Mouse (Mus musculus): ENCODE measurements around the gene Atp5b. TPM values are rescaled to one million over a fixed set of nuclear protein-coding genes. Genes with fewer than 3 reads are reported as not detected.
A peak's percentile ranks its signal among the peaks of the same experiment; 100 is the strongest.

Gene Atp5b
- polyA plus RNA-seq, 1 experiment from 2014 or later = 2,393 TPM

DNA sequence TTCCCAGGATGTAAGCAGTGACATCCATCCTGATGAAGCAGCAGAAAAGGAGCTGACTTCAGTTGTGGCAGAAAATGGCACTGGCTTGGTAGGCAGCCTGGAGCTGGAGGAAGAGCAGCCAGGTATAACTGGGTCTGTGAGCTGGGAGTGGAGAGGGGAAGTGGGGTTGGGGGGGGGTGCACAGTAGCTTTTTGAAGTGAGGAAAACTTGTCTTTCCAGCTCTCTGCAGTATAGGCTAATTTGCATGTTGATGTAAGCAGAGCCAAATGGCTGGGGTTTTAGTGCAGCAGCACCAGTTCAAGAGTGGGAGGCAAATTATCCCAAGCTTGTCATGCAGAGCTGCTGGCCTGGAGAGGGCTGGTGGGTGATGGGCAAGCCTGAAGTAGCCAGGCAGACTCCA lies 28.2 kb downstream of the Atp5b start:
- Histone ChIP-seq H3K4me3 (replicated peaks) (no peak overlapping the region), H3K4me1 (no peaks in the 10 kb centered on the region), H3K36me3 (peaks cover 53% of the 10 kb centered on the region), H3K9ac (no peak overlapping the region), H3K9me3 (no peaks in the 10 kb centered on the region), H3K27ac (no peak overlapping the region), H3K4me2 (no peak overlapping the region), H3K27me3 (replicated peaks) (no peaks in the 10 kb centered on the region)
- no peak for ATAC-seq (ENCODE audit: insufficient read depth, low FRiP score, low read depth)

DNA sequence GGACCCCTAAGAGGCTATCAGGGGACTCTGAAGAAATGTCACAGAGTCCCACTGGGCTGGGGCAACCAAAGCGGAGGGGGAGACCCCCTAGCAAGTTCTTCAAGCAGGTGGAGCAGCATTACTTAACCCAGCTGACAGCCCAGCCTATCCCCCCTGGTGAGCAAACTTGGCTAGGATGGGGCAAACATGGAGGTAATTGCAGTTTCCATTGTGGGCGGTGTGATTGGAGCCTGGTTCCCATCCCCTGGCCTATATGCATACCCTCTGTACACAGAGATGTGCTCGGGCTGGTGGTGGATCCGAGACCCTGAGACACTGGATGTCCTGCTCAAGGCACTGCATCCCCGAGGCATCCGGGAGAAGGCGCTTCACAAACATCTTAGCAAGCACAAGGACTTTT lies 40.8 kb downstream of the Atp5b start:
- H3K9me3 ChIP-seq = no peaks in the 10 kb centered on the region
- H3K9ac ChIP-seq = no peak overlapping the region
- H3K4me3 ChIP-seq (replicated peaks) = no peak overlapping the region
- ATAC-seq (ENCODE audit: insufficient read depth, low FRiP score, low read depth) = no peak
- H3K27ac ChIP-seq = no peak overlapping the region
- no peak overlapping the region for H3K4me2 ChIP-seq
- H3K27me3 ChIP-seq (replicated peaks) = no peaks in the 10 kb centered on the region
- H3K36me3 ChIP-seq = peaks cover 70% of the 10 kb centered on the region
- H3K4me1 ChIP-seq = no peaks in the 10 kb centered on the region
- 90% methylated on average over 7 of the region's 7 CpGs for WGBS

DNA sequence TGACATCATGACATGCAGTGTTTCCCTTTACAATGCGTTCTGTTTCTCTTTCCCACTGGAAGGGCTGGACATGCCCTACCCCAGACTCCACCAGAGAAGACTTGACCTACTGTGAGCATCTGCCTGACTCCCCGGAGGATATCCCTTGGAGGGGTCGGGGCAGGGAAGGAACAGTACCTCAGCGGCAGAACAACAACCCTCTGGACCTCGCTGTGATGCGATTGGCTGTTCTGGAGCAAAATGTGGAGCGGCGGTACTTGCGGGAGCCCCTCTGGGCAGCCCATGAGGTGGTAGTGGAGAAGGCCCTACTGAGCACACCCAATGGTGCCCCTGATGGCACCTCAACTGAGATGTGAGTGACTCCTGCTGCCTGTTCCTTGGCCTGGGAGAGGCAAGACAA lies 41.8 kb downstream of the Atp5b start:
- no peaks in the 10 kb centered on the region for H3K9me3 ChIP-seq
- no peaks in the 10 kb centered on the region for H3K4me1 ChIP-seq
- WGBS = 91% methylated on average over 9 of the region's 9 CpGs
- H3K9ac ChIP-seq = no peak overlapping the region
- no peak overlapping the region for H3K27ac ChIP-seq
- ATAC-seq (ENCODE audit: insufficient read depth, low FRiP score, low read depth) = no peak
- H3K36me3 ChIP-seq = peaks cover 63% of the 10 kb centered on the region
- H3K4me2 ChIP-seq = no peak overlapping the region
- H3K27me3 ChIP-seq (replicated peaks) = no peaks in the 10 kb centered on the region
- H3K4me3 ChIP-seq (replicated peaks) = no peak overlapping the region

DNA sequence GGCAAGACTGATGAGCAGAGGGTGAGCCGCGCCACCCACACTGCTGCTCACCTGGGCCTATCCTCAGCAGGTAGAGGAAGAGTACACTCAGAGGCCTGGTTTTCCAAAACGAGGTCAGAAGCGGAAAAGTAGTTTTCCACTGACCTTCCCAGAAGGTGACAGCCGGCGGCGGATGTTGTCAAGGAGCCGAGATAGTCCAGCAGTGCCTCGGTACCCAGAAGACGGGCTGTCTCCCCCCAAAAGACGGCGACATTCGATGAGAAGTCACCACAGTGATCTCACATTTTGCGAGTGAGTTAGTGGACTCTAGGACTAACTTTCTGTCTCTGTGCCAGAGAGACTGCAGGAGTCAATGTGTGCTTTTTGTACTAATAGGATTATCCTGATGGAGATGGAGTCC lies 42.9 kb downstream of the Atp5b start:
- ATAC-seq (ENCODE audit: insufficient read depth, low FRiP score, low read depth) = 0 out of 2 replicates have a peak, but pooled peaks have one; percentile 16
- H3K36me3 ChIP-seq = peaks cover 62% of the 10 kb centered on the region
- no peak overlapping the region for H3K27ac ChIP-seq
- no peak overlapping the region for H3K4me2 ChIP-seq
- H3K9ac ChIP-seq = no peak overlapping the region
- 89% methylated on average over 14 of the region's 14 CpGs for WGBS
- no peaks in the 10 kb centered on the region for H3K27me3 ChIP-seq (replicated peaks)
- H3K4me1 ChIP-seq = no peaks in the 10 kb centered on the region
- no peak overlapping the region for H3K4me3 ChIP-seq (replicated peaks)
- no peaks in the 10 kb centered on the region for H3K9me3 ChIP-seq

DNA sequence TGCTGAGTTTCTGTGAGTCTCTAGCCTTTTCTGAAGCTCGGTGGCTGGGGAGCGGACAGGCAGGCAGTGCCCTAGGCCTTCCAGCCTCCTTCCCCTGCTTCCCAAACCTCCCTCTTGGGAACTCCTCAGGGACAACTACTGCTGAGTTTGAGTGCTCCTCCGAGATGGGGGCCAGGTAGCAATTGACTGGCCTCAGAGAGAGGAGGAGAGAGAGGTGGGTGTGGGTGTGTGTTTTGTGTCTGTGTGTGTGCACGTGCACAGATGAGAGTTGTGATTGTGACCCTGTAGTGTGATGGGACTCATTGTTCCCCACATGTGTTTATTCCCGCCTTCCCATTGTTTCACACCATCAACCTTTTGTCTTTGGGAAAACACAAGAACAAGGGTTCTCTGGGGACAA lies 44.4 kb downstream of the Atp5b start:
- no peaks in the 10 kb centered on the region for H3K9me3 ChIP-seq
- H3K27ac ChIP-seq = no peak overlapping the region
- no peak overlapping the region for H3K4me3 ChIP-seq (replicated peaks)
- H3K9ac ChIP-seq = no peak overlapping the region
- H3K4me2 ChIP-seq = no peak overlapping the region
- H3K4me1 ChIP-seq = no peaks in the 10 kb centered on the region
- ATAC-seq (ENCODE audit: insufficient read depth, low FRiP score, low read depth) = no peak
- peaks cover 54% of the 10 kb centered on the region for H3K36me3 ChIP-seq
- 75% methylated on average over 5 of the region's 5 CpGs for WGBS
- H3K27me3 ChIP-seq (replicated peaks) = no peaks in the 10 kb centered on the region

DNA sequence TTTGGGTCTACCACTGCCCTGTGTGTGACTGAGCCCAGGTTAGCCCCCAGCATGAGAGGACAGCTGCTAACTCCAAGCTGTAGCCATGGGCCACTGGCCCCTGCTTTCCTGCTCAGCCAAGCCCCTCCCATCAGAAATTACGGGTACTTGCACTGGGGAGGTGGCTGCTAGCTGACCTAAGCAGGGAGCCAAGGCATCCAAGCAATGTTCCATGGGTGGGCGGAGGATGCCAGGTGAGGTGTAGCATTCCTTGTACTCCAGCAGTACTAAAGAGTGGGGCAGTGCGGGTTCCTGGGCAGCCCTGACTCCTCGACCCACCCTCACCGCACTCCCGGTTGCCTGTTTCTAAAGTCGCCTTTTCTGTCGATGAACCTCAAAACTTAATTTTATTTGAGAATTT lies 45.1 kb downstream of the Atp5b start:
- 77% methylated on average over 8 of the region's 8 CpGs for WGBS
- H3K9ac ChIP-seq = no peak overlapping the region
- no peak overlapping the region for H3K4me3 ChIP-seq (replicated peaks)
- no peaks in the 10 kb centered on the region for H3K9me3 ChIP-seq
- H3K4me2 ChIP-seq = no peak overlapping the region
- H3K36me3 ChIP-seq = peaks cover 50% of the 10 kb centered on the region
- no peaks in the 10 kb centered on the region for H3K4me1 ChIP-seq
- no peaks in the 10 kb centered on the region for H3K27me3 ChIP-seq (replicated peaks)
- ATAC-seq (ENCODE audit: insufficient read depth, low FRiP score, low read depth) = no peak
- H3K27ac ChIP-seq = peak overlapping the region; percentile 7; the same call in 1 of the 2 replicates

GRCm38 (mm10) chr10:128131297-128131696 lies 48.2 kb downstream of the Atp5b start:
- no peak for ATAC-seq (ENCODE audit: insufficient read depth, low FRiP score, low read depth)
- WGBS = 60% methylated on average over 3 of the region's 3 CpGs
- Histone ChIP-seq H3K4me3 (replicated peaks) (no peak overlapping the region), H3K4me2 (no peak overlapping the region), H3K9ac (no peak overlapping the region), H3K27me3 (replicated peaks) (no peaks in the 10 kb centered on the region), H3K9me3 (no peaks in the 10 kb centered on the region), H3K27ac (no peak overlapping the region), H3K4me1 (no peaks in the 10 kb centered on the region), H3K36me3 (peaks cover 33% of the 10 kb centered on the region)

GRCm38 (mm10) chr10:128131812-128132211 lies 48.7 kb downstream of the Atp5b start:
- Histone ChIP-seq H3K9ac (no peak overlapping the region), H3K4me1 (no peaks in the 10 kb centered on the region), H3K4me2 (no peak overlapping the region), H3K36me3 (peaks cover 31% of the 10 kb centered on the region), H3K9me3 (no peaks in the 10 kb centered on the region), H3K27ac (no peak overlapping the region), H3K4me3 (replicated peaks) (no peak overlapping the region), H3K27me3 (replicated peaks) (no peaks in the 10 kb centered on the region)
- no peak for ATAC-seq (ENCODE audit: insufficient read depth, low FRiP score, low read depth)

DNA sequence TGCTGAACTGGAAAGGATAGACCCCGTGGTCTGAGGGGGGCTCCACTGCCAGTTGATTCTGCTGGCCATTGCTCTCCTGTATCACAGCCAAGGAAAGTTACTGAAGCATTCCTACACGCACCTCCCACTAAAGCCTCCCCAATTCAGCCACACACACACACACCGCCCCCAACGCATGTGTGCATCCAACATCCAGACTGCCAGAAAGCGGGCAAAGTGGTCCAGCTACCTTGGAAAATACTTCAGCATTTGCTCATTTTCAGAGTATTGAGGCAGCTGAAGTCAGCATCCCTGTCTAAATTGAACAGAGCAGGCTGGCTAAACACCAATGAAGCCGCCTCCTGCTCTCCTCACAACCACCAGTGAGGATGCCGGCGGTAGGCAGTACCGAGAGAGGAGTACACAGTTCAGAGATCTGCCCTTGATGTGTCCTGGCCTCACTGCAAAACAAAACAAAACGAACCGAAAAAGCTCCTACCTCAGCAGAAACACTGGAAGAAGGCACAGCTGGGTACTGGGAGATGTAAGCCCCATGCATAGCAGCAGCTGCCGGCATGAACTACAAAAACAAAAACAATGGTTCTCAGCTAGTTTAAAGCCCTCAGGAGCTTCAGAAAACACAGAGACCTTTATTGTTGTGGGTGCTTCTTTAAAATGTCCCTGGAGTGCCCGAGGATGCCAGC lies 50.7 kb downstream of the Atp5b start:
- Histone ChIP-seq H3K4me2 (no peak overlapping the region), H3K9me3 (no peaks in the 10 kb centered on the region), H3K9ac (no peak overlapping the region), H3K36me3 (peaks cover 26% of the 10 kb centered on the region), H3K4me3 (replicated peaks) (no peak overlapping the region), H3K4me1 (no peaks in the 10 kb centered on the region), H3K27me3 (replicated peaks) (no peaks in the 10 kb centered on the region), H3K27ac (no peak overlapping the region)
- 59% methylated on average over 13 of the region's 13 CpGs for WGBS
- no peak for ATAC-seq (ENCODE audit: insufficient read depth, low FRiP score, low read depth)

- Histone ChIP-seq H3K9ac (no peak overlapping the region), H3K36me3 (peaks cover 28% of the 10 kb centered on the region), H3K27me3 (replicated peaks) (no peaks in the 10 kb centered on the region), H3K4me2 (no peak overlapping the region), H3K9me3 (no peaks in the 10 kb centered on the region), H3K4me3 (replicated peaks) (no peak overlapping the region), H3K4me1 (no peaks in the 10 kb centered on the region), H3K27ac (no peak overlapping the region)
- 89% methylated on average over 6 of the region's 6 CpGs for WGBS
- no peak for ATAC-seq (ENCODE audit: insufficient read depth, low FRiP score, low read depth)
Measured at GRCm38 (mm10) chr10:128135374-128135773, 52.3 kb downstream of the Atp5b start.

MicroRNAs within 50 kb of the gene (microRNA counts, 519-probe panel; counts per million panel counts)
- not detected for microRNA mmu-miR-677

Small RNAs within 50 kb of the gene (microRNA-seq; reads per million reads assigned to microRNA genes)
- 11.2 reads per million, percentile 25 among the genes with 10 or more reads in this experiment for gene Mir677

Other genes with a start within 250 kb of the Atp5b start
- not detected in 2 replicates for gene Rdh19, start 233.3 kb upstream of the Atp5b start, polyA plus RNA-seq (2015; fragmentation: Nextera tagmentation; extraction: Ambion mirVana)
- not detected in 2 replicates for gene Rdh16f2, start 216.8 kb upstream of the Atp5b start, polyA plus RNA-seq (2015; fragmentation: Nextera tagmentation; extraction: Ambion mirVana)
- 0.35 and 0.37 TPM in 2 replicates for gene Rdh7, start 194.5 kb upstream of the Atp5b start, polyA plus RNA-seq (2015; fragmentation: Nextera tagmentation; extraction: Ambion mirVana)
- 0.85 and 1.2 TPM in 2 replicates for gene Sdr9c7, start 184.8 kb upstream of the Atp5b start, polyA plus RNA-seq (2015; fragmentation: Nextera tagmentation; extraction: Ambion mirVana)
- not detected in 2 replicates for gene Hsd17b6, start 75.7 kb upstream of the Atp5b start, polyA plus RNA-seq (2015; fragmentation: Nextera tagmentation; extraction: Ambion mirVana)
- 69.9 and 75.1 TPM in 2 replicates for gene Prim1, start 68.1 kb upstream of the Atp5b start, polyA plus RNA-seq (2015; fragmentation: Nextera tagmentation; extraction: Ambion mirVana)
- gene Naca, start 47.7 kb upstream of the Atp5b start, polyA plus RNA-seq (2015; fragmentation: Nextera tagmentation; extraction: Ambion mirVana) = 639 and 789 TPM in 2 replicates
- gene Ptges3, start 24.3 kb upstream of the Atp5b start, polyA plus RNA-seq (2015; fragmentation: Nextera tagmentation; extraction: Ambion mirVana) = 522 and 529 TPM in 2 replicates
- 10.1 and 11.7 TPM in 2 replicates for gene Baz2a, start 8.3 kb downstream of the Atp5b start, polyA plus RNA-seq (2015; fragmentation: Nextera tagmentation; extraction: Ambion mirVana)
- 27.3 and 29.8 TPM in 2 replicates for gene Rbms2, start 97.0 kb downstream of the Atp5b start, polyA plus RNA-seq (2015; fragmentation: Nextera tagmentation; extraction: Ambion mirVana)
- 4.3 and 5.2 TPM in 2 replicates for gene Gls2, start 111.2 kb downstream of the Atp5b start, polyA plus RNA-seq (2015; fragmentation: Nextera tagmentation; extraction: Ambion mirVana)
- gene Spryd4, start 128.5 kb downstream of the Atp5b start, polyA plus RNA-seq (2015; fragmentation: Nextera tagmentation; extraction: Ambion mirVana) = 31.1 and 34.6 TPM in 2 replicates
- 0.14 TPM in 1 of 2 replicates, not detected in the other for gene Mip, start 142.6 kb downstream of the Atp5b start, polyA plus RNA-seq (2015; fragmentation: Nextera tagmentation; extraction: Ambion mirVana)
- 43.7 and 46.4 TPM in 2 replicates for gene Timeless, start 148.8 kb downstream of the Atp5b start, polyA plus RNA-seq (2015; fragmentation: Nextera tagmentation; extraction: Ambion mirVana)
- gene Apon, start 170.8 kb downstream of the Atp5b start, polyA plus RNA-seq (2015; fragmentation: Nextera tagmentation; extraction: Ambion mirVana) = 0.24 and 0.55 TPM in 2 replicates
- gene Apof, start 185.4 kb downstream of the Atp5b start, polyA plus RNA-seq (2015; fragmentation: Nextera tagmentation; extraction: Ambion mirVana) = 2.8 and 8.5 TPM in 2 replicates
- gene Stat2, start 187.3 kb downstream of the Atp5b start, polyA plus RNA-seq (2015; fragmentation: Nextera tagmentation; extraction: Ambion mirVana) = 13.0 and 16.3 TPM in 2 replicates
- gene Il23a, start 215.5 kb downstream of the Atp5b start, polyA plus RNA-seq (2015; fragmentation: Nextera tagmentation; extraction: Ambion mirVana) = 0.40 and 0.46 TPM in 2 replicates
- 27.1 and 31.2 TPM in 2 replicates for gene Pan2, start 220.1 kb downstream of the Atp5b start, polyA plus RNA-seq (2015; fragmentation: Nextera tagmentation; extraction: Ambion mirVana)
- gene Cnpy2, start 239.2 kb downstream of the Atp5b start, polyA plus RNA-seq (2015; fragmentation: Nextera tagmentation; extraction: Ambion mirVana) = 331 and 344 TPM in 2 replicates